Comparison of ENCODE assay signal across 7 mouse cellular contexts in genomic region chr15:97498375-97498774, GRCm38 (mm10).
DNase-seq lines count a peak whose midpoint lies in the region; TF ChIP-seq lines count a peak whose summit lies in the region.

No protein-coding gene starts in this region.

- no peak overlapping the region for H3K4me3 ChIP-seq in layer of hippocampus, adult 2 months

- DNase-seq in layer of hippocampus, adult 2 months (ENCODE audit: low spot score in 2 of 2), result no peak
- no peak for DNase-seq in layer of hippocampus, adult 9-10 months (ENCODE audit: low spot score)
- DNase-seq in R1 (ENCODE audit: low read depth, low spot score), result peak; percentile 39
- peak; percentile 73 for DNase-seq in lung, postnatal 36 days
- DNase-seq in thymus, postnatal 14 days, result peak; percentile 67
- no peak for DNase-seq in frontal cortex, postnatal 10 days (ENCODE audit: low spot score in 2 of 2)
- no peak for DNase-seq in ovary, postnatal 10 days (ENCODE audit: low spot score)

- TF ChIP-seq CTCF in layer of hippocampus, adult 2 months (conservative IDR thresholded peaks at IDR 0.05), result peak; percentile 30

- H3K27ac ChIP-seq in layer of hippocampus, adult 2 months, result no peak overlapping the region

Comparison
In these comparisons a context has a peak if more than half of its experiments do, and no peak if none do; other contexts are left out.
1. DNase-seq: peak in R1 (single experiment), lung, postnatal 36 days (single experiment) and thymus, postnatal 14 days (single experiment); none in layer of hippocampus, adult 2 months (0 of 2), layer of hippocampus, adult 9-10 months (single experiment), frontal cortex, postnatal 10 days (0 of 2) and ovary, postnatal 10 days (single experiment).